Mouse (Mus musculus): ENCODE measurements around the gene Hsdl2. TPM values are rescaled to one million over a fixed set of nuclear protein-coding genes. Genes with fewer than 3 reads are reported as not detected.
A peak's percentile ranks its signal among the peaks of the same experiment; 100 is the strongest.

Gene Hsdl2
- polyA plus RNA-seq, 1 experiment = not detected

DNA sequence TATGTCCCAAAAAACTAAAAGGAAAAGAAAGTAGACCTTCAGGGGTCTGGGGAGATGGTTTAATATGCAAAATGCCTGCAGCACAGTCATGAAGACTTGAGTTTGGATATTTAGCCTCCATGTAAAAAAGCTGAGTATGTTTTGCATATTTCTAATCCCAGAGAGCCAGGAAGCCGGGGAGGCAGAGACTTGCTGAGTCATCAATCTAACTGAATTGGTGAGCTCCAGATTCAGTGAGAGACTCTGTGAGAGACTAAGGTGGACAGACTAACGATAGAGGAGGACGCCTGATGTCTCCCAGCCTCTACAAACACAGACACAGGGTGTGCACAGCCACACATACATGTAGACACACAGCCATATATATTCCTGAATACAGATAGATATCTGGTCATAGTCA, 23.5 kb downstream of the Hsdl2 start:
- Histone ChIP-seq H3K4me1 (ENCODE audit: control insufficient read depth, insufficient read depth, low read length) (no peaks in the 10 kb centered on the region), H3K27ac (ENCODE audit: insufficient read depth, low read depth, low read length) (no peak overlapping the region), H3K4me3 (ENCODE audit: insufficient read depth, low read depth, low read length) (no peak overlapping the region)
- TF ChIP-seq POLR2A (IDR thresholded peaks at IDR 0.05; ENCODE audit: insufficient read depth, low read depth, low read length) (no peak), CTCF (IDR thresholded peaks at IDR 0.05; ENCODE audit: insufficient read depth, low read depth, low read length) (no peak)
- 78% methylated on average over 3 of the region's 3 CpGs for WGBS

DNA sequence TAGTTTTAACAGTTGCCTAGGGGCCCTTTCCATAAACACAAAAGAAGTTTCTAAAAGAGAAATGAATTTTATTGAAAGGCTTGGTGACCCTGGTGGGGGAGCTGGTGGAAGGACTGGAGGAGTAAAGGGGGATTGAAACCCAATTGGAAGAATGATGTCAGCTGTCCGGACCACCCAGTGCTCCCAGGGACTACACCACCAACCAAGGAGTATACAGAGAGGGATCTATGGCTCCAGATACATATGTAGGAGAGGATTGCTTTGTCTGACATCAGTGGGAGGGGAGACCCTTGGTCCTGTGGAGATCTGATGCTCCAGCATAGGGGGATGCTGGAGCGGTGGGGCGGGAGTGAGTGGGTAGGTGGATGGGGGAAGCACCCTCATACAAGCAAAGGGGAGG, 24.1 kb downstream of the Hsdl2 start:
- WGBS = 98% methylated on average over 3 of the region's 3 CpGs
- no peak overlapping the region for H3K27ac ChIP-seq (ENCODE audit: insufficient read depth, low read depth, low read length)
- H3K4me1 ChIP-seq (ENCODE audit: control insufficient read depth, insufficient read depth, low read length) = no peaks in the 10 kb centered on the region
- no peak overlapping the region for H3K4me3 ChIP-seq (ENCODE audit: insufficient read depth, low read depth, low read length)
- TF ChIP-seq POLR2A (IDR thresholded peaks at IDR 0.05; ENCODE audit: insufficient read depth, low read depth, low read length) = no peak
- TF ChIP-seq CTCF (IDR thresholded peaks at IDR 0.05; ENCODE audit: insufficient read depth, low read depth, low read length) = no peak

DNA sequence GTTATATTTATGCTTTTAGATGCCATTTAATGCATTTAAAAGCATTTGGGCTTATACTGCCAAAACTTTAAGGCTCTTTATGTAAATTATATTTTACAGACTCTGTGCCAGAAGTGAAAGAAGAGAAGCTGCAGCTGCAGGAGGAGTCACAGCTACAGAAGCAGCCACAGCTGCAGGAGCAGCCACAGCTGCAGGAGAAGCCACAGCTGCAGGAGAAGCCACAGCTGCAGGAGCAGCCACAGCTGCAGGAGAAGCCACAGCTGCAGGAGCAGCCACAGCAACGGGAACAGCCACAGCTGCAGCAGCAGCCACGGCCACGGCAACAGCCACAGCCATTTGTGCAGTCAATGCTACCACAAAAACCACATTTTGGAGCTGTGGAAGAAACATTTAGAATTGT, 29.0 kb downstream of the Hsdl2 start:
- Histone ChIP-seq H3K4me3 (ENCODE audit: insufficient read depth, low read depth, low read length) (no peak overlapping the region), H3K4me1 (ENCODE audit: control insufficient read depth, insufficient read depth, low read length) (no peaks in the 10 kb centered on the region), H3K27ac (ENCODE audit: insufficient read depth, low read depth, low read length) (no peak overlapping the region)
- TF ChIP-seq CTCF (IDR thresholded peaks at IDR 0.05; ENCODE audit: insufficient read depth, low read depth, low read length) = no peak
- no peak for TF ChIP-seq POLR2A (IDR thresholded peaks at IDR 0.05; ENCODE audit: insufficient read depth, low read depth, low read length)
- WGBS = 88% methylated on average over 3 of the region's 3 CpGs

DNA sequence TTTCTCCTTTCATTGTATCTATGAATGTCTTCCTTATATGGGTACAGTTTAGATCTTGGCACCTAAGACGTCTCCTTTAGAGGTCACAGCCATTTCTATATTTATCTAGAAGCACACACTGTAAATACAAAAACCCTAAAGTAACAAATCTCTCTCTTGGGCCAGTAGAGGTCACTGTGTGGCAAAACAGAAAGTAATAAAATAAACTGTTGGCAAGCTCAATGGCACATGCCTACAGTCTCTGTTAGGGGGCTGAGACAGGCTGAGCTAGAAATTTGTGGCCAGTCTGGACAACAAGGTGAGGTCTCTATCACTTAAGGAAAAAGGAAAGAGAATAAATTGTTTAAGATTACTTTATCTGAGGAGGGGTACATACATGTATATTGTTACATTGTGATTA, 33.6 kb downstream of the Hsdl2 start:
- Histone ChIP-seq H3K27ac (ENCODE audit: insufficient read depth, low read depth, low read length) (no peak overlapping the region), H3K4me3 (ENCODE audit: insufficient read depth, low read depth, low read length) (no peak overlapping the region), H3K4me1 (ENCODE audit: control insufficient read depth, insufficient read depth, low read length) (no peaks in the 10 kb centered on the region)
- no peak for TF ChIP-seq CTCF (IDR thresholded peaks at IDR 0.05; ENCODE audit: insufficient read depth, low read depth, low read length)
- TF ChIP-seq POLR2A (IDR thresholded peaks at IDR 0.05; ENCODE audit: insufficient read depth, low read depth, low read length) = no peak
- WGBS = 27% methylated on average over 1 of the region's 1 CpGs

DNA sequence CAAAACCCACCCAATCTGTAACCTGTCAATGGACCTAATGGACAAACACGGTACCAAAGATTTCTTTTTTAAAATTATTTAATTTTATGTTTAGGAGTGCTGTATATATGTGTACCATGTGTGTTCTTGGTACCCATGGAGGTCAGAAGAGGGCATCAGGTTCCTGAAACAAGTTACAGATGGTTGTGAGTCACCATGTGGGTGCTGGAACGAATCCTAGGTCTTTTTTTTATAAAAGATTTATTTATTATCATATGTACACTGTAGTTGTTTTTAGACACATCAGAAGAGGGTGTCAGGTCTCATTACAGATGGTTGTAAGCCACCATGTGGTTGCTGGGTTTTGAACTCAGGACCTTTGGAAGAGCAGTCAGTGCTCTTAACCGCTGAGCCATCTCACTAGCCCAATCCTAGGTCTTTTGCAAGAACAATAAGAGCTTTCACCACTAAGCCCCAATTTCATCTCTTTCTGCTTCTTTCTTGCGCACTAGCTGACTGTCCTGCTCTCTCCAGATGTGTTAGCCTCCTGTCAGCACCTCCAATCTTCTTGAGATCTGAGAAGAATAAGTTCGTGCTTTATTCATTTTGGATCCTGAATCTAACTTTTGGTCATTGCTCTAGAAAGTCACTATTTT, 38.4 kb downstream of the Hsdl2 start:
- Histone ChIP-seq H3K27ac (ENCODE audit: insufficient read depth, low read depth, low read length) (no peak overlapping the region), H3K4me1 (ENCODE audit: control insufficient read depth, insufficient read depth, low read length) (no peaks in the 10 kb centered on the region), H3K4me3 (ENCODE audit: insufficient read depth, low read depth, low read length) (no peak overlapping the region)
- 90% methylated on average over 5 of the region's 5 CpGs for WGBS
- no peak for TF ChIP-seq POLR2A (IDR thresholded peaks at IDR 0.05; ENCODE audit: insufficient read depth, low read depth, low read length)
- no peak for TF ChIP-seq CTCF (IDR thresholded peaks at IDR 0.05; ENCODE audit: insufficient read depth, low read depth, low read length)

DNA sequence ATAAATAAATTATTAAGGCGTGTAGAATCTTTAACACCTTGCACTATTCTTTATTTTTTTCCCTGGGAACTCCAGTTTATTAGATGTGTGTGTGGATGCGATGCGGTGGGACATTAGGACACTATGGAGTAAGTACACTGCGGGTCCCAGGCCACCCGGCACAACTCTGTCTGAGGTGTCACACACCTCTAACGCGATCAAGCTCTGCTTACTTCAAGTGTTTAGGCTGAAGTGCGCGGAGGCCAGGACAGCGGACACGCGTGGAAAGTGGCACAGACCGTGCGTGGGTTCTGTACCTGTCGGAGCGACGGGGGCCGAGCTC, 44.3 kb downstream of the Hsdl2 start:
- peaks cover 3% of the 10 kb centered on the region; the same call in 1 of the 2 replicates for H3K4me1 ChIP-seq (ENCODE audit: control insufficient read depth, insufficient read depth, low read length)
- 2% methylated on average over 18 of the region's 18 CpGs for WGBS
- no peak for TF ChIP-seq CTCF (IDR thresholded peaks at IDR 0.05; ENCODE audit: insufficient read depth, low read depth, low read length)
- peak overlapping the region; percentile 18; the same call in 1 of the 2 replicates for H3K27ac ChIP-seq (ENCODE audit: insufficient read depth, low read depth, low read length)
- H3K4me3 ChIP-seq (ENCODE audit: insufficient read depth, low read depth, low read length) = peak overlapping the region; percentile 97

DNA sequence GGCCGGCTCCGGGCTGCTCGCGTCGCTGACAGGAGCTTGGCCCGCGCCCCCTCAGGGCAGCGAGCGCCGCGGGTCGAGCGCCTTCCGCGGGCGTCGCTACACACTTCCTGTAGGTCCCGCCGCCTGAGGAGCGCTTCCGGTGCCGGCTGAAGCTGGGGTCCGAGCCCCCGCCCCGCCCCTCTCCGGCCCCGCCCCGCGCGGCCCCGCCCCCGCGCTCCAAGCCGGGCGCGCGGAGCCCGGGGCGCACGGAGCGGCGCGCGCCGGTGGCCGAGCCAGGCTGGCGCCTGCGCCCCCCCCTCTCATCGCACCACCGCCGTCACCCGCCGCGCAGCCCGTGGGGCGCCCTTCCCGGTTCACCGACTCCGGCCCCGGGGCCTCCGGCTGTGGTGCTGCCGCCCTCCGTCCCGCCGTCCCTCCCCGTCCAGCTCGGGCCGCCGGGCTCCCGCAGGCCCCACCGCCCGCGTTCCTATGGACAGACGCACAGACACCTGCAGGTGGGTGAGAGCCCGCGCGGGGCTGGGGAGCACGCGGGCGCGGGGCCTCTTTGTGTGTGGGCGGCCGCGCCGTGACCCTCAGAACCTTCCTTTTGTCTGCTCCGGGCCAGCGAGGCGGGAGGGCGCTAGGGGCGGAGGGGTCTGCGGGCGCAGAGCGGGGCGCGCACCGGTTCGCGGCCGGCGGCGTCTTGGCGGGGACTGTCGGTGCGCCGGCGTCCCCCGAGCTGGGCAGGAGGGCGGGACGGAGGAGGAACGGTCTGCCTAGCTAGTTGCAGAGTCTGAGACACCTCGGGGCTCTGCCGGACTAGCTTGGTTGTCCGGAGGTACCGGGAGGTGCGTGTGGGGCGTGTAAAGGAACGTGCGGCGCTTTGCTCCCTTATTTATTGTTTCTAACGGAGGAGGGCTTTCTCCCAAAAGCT, 44.9 kb downstream of the Hsdl2 start, which contains the start of gene E130308A19Rik:
Gene E130308A19Rik (plus strand): TSS at position 214 of the 913 bp plus-strand sequence.
- Histone ChIP-seq H3K27ac (ENCODE audit: insufficient read depth, low read depth, low read length) (peak within 1 kb of the TSS; percentile 54), H3K4me1 (ENCODE audit: control insufficient read depth, insufficient read depth, low read length) (peaks cover 3% of the 10 kb centered on the region; the same call in 1 of the 2 replicates), H3K4me3 (ENCODE audit: insufficient read depth, low read depth, low read length) (peak within 1 kb of the TSS; percentile 97)
- no peak for TF ChIP-seq CTCF (IDR thresholded peaks at IDR 0.05; ENCODE audit: insufficient read depth, low read depth, low read length)
- peak; percentile 47 for TF ChIP-seq POLR2A (IDR thresholded peaks at IDR 0.05; ENCODE audit: insufficient read depth, low read depth, low read length)
- under 1% methylated on average over 118 of the region's 120 CpGs for WGBS

DNA sequence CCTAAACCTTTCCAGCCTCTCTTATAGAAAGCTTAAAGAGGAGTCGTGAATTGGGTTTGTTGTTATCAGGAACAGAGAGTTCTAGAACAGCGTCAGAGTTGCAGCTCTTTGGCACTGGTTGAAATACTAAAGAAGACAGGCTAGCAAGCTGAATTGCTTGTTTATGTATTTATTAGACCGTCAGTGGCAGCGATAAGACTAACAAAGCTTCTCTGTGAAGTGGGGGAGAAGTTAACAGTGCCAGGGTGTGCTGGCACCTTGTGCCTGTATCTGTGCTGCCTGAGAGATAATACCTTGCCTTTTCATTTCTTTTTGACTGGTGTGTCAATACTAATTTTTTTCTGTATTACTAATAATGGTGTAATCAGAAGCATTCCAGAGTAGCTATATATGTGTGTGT, 46.9 kb downstream of the Hsdl2 start:
- H3K4me3 ChIP-seq (ENCODE audit: insufficient read depth, low read depth, low read length) = no peak overlapping the region
- H3K27ac ChIP-seq (ENCODE audit: insufficient read depth, low read depth, low read length) = no peak overlapping the region
- TF ChIP-seq POLR2A (IDR thresholded peaks at IDR 0.05; ENCODE audit: insufficient read depth, low read depth, low read length) (no peak), CTCF (IDR thresholded peaks at IDR 0.05; ENCODE audit: insufficient read depth, low read depth, low read length) (no peak)
- WGBS = 43% methylated on average over 4 of the region's 4 CpGs
- H3K4me1 ChIP-seq (ENCODE audit: control insufficient read depth, insufficient read depth, low read length) = peaks cover 5% of the 10 kb centered on the region; the same call in 1 of the 2 replicates

All from olfactory bulb, adult 2 months (tissue).